Mouse (Mus musculus) lung, postnatal 0 days (tissue): ENCODE data around the gene Sertad2.

Experiments used
- CTCF ChIP-seq: IDR thresholded peaks from 2 replicates; pipeline ENCODE4 v1.5.1; 2016; ENCODE audit warnings: antibody characterized with exemption, mild to moderate bottlenecking
- EP300 ChIP-seq: IDR thresholded peaks from 2 replicates; pipeline ENCODE4 v1.6.1; 2016; ENCODE audit warnings: antibody characterized with exemption, mild to moderate bottlenecking, control low read depth

DNA sequence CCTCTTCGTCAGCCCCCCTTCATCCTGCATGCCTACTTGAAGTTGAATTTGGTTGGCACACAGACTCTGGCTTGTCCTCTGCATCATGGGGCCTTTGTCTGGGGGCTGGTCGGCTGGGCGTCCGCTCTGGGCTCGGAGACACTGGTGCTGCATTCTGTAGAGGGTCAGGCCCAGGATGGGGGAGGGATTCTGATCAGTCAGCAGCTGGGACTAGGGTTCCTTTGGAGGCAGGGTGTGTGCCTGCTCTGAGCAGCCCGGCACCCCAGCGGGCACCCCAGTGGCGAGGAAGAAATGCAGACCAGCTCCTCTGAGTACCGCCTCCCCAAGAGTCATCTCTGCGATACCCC is 113.6 kb downstream of the Sertad2 start:
- TF ChIP-seq CTCF (no peak), EP300 (no peak)
